Mouse (Mus musculus) retina, adult 2 months (tissue): ENCODE results near the gene Nprl2.
A peak's percentile ranks its signal among the peaks of the same experiment; 100 is the strongest.

ENCODE experiments used
- DNase-seq: peaks from one replicate; pipeline ENCODE4 v3.0.0-alpha.2; 2012; ENCODE audit warnings: low read depth, low spot score

The Nprl2 gene

DNA sequence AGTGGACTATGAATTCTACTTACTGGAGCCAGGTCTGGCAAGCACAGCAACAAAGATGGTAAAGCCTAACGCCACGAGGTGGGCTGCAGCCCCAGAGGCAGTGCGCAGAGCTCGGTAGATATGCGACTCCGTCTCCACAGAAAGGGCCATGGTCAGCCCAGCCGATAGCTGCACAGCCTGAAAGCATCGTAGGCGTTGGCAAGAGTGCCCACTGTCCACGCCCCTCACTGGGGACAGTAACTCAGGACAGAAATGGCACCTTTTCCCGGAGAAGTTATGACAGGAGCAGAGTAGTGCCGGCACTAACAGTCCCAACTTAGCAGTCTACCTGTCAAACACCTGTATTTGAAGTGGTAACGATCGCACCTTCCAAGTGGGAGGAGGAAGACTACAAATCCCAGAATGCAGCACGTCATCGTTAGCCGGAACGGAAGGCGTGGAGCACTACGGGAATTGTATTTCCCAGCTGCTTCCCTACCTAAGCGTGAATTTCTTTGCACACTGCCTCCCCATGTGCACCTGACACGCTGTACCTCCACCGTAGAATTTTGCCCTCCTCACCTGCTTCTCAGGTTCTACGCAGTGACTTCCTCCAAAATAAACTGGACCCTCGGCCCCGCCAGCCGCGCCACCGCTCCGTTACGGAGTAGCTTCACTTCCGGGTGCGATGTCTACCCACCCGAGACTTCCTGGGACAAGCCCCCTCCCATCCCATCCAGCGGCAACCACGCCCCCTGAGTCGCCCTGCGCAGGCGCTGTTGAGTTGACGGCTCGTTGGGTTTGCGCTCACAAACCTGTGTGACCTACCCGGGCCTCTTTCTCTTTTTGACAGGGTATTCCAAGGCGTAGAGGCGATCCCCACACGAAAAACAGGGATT is at the start of gene Nprl2, which contains the start of gene Cyb561d2:
Gene Nprl2, plus strand, starts transcription at position 753 of the 878 bp plus-strand sequence.
Gene Cyb561d2, minus strand, starts transcription at position 720 of the 878 bp plus-strand sequence.
- DNase-seq: peak; percentile 83

DNA sequence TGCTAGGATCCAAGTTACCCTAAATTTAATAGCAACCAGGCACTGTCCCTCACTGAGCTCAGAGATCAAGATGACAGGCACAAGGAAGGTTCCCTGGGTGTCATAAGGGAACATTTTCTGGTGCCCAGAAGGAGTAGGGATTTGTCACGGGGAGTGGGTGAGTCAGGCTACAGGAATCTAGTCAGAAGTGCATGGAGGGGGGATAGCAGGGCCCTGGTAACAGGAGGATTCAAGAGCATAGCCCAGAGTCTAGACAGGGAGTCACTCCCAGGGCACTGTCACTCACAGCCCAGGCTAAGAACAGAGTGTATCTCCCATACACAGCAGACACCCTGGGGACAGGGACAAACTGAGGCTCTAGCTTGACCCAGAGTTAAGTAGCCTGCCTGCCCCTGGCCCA is 48.5 kb upstream of the Nprl2 start:
- DNase-seq: no peak

- no peak for DNase-seq
Measured at GRCm38 (mm10) chr9:107494238-107494637, 47.8 kb upstream of the Nprl2 start.

- DNase-seq: no peak
Measured at GRCm38 (mm10) chr9:107496359-107496758, 45.7 kb upstream of the Nprl2 start.

- DNase-seq: no peak
Measured at GRCm38 (mm10) chr9:107500708-107501286, 41.2 kb upstream of the Nprl2 start.

DNA sequence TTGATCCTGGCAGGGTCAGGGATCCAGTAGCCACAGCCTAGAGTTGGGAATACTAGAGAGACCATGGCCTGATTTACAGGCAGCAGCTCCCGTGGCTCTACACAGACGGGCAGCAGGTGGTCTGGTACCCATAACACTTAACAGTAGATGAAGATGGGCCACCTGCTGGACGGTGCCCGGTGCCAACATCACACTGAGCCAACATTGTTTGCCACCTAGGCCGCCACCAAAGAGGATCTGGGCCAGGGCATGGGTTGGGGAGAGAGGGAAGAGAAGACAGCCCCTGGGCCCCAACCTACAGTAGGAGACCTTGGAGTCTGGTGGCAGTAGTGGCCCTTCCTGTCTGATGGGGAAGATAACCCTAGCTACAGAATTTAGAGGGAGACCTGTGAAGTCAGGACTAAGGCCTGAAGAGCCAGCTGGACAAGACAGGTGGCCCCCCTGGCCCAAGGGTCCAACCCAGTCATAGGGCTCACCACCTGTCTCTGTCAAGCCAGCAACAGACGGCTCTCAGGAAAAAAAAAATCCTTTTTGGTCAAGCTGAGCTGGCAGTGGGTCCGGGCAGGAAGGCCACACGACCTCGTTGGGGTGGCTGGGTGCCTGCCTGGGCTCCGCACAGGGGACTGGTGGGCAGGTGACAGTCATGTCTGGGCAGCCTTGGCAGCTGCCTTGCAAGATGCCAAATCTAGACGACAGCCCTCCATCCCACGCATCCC is 39.7 kb upstream of the Nprl2 start:
- no peak for DNase-seq

GRCm38 (mm10) chr9:107504662-107505537 is 37.1 kb upstream of the Nprl2 start:
- DNase-seq: no peak

GRCm38 (mm10) chr9:107508266-107508665 is 33.8 kb upstream of the Nprl2 start:
- DNase-seq: no peak

DNA sequence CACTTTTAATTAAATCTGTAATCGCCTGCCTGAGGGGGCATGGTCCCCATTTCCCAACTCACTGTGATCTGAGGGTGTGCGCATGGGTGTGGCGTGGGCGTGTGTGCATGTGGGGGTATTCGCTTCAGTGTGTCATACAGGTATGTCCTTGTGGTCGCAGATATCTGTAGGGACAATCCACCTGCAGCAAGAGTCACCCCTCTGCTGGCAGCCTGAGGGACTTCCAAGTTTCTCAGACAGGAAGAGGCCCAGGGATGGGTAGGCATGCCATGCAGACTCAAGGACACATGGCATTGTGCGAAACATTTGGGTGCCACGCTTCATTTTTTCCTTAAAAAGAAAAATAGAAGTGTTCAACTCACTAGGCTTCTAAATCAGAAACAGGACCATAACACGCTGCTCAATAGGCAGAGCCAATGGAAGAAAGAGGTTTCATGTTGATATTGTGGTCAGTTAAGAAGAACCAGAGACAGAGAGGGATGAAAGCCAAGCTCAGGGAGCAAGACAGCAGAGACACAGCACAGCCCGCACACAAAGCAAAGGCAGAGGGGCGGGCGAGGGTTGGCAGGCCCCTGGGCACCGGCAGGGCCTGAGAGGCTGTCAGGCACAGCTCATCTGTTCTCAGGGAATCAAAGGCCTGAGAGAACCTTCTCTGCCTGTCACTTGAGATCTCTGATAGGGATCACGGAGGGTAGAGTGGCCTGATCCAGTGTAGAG is 31.5 kb upstream of the Nprl2 start:
- DNase-seq: no peak

GRCm38 (mm10) chr9:107511436-107511835 is 30.6 kb upstream of the Nprl2 start:
- no peak for DNase-seq

- DNase-seq: no peak
Measured at GRCm38 (mm10) chr9:107512326-107512725, 29.7 kb upstream of the Nprl2 start.

DNA sequence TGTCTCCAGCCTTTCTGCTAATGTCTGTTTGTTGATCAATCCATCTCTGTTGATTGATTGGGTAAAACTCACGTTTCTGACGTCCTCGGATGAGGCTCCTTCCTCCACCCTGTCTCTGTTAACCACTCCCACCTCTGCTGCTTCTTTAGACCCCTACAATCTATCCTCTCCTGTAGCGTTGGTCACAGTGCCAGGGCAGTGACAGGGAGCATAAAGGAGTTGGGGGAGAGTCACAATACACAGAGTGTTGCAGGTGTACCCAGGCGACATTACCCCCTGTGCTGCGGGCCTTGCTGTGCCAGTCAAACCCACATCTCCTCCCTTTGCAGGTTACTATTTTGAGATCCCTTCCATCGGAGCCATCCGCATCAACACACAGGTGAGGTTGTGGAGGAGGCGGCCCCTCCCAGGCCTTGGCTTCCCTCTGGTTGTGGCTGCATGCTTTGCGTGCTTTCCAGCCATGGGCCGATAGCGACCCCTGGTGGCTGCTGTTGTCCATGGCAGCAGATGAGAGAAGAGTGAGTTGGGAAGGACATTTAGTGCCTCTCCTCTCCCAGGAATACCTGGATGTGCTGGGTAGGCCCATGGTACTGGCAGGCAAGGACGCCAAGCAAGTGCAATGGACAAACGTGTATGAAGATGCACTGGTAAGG is 27.6 kb upstream of the Nprl2 start:
- peak; percentile 58 for DNase-seq

GRCm38 (mm10) chr9:107520331-107520730 is 21.7 kb upstream of the Nprl2 start:
- no peak for DNase-seq

GRCm38 (mm10) chr9:107521190-107521589 is 20.8 kb upstream of the Nprl2 start:
- no peak for DNase-seq

DNA sequence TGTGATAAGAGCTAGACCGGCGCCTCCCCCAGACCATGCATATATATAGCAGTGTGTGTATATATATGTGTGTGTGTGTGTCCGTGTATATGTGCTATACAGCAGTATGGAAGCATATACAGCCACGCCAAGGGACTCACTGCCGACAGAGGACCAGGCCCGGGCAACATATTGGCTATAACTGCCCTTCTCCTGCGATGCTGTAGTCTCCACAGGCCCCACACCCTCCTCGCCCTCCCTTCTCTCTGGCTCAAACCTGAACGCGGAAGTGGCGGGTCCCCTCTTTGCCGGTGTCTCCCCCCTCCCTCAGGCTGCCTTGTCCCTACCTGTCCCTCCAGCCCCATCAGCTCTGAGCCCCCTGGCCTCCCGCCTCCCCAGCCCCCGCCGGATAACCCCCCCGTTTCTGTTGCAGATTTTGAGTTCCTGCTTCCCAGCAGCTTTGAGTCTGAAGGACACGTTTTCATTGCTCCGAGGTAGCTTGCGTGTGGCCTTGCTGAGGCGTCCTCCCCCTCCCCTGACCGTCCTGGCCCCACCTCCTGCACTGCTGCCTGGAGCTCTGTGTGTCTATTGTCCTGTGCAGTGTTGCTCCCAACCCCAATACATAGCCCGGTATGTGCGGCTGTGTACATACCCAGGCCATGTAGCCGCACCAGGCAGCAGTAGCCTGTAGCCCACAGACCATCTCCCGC is 20.2 kb upstream of the Nprl2 start:
- no peak for DNase-seq

- no peak for DNase-seq
Measured at GRCm38 (mm10) chr9:107522400-107522711, 19.7 kb upstream of the Nprl2 start.

- peak; percentile 72 for DNase-seq
Measured at GRCm38 (mm10) chr9:107526198-107527026, 15.6 kb upstream of the Nprl2 start.

DNA sequence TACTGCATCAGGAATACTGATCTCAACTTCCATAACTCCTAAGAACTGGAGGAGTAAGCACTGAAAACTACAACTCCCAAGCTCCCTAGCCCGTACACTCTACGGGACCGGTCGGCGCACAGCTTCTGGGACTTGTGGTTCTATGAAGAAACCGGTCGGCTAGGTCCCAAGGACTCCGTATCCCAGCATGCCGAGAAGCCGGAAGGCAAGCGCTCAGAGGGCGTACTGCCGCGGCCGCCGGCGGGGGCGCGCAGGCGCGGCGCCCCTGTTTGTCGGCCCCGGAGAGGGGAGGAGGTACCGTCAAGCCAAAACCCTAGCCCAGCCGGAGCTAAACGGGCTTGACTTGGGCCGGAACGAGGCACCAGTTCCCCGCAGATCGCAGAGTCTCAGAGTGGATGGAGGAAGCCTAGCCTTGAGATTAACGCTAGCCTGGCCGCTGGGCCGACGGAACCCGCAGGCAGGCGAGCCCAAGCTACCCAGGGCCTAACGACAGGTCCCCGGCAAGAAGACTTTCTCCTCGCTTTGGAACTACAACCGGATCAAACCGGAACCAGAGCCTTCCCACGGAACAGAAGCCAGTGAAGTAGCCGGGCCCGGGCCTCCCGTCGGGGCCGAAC is 8.1 kb upstream of the Nprl2 start, which contains the start of gene Tmem115:
Gene Tmem115, plus strand, starts transcription at position 155 of the 617 bp plus-strand sequence.
- DNase-seq: peak; percentile 90
